Comparison of ENCODE assay signal across 24 mouse cellular contexts in genomic region chr11:78741958-78742357, GRCm38 (mm10). TPM values are rescaled to one million over a fixed set of nuclear protein-coding genes. Genes with fewer than 3 reads are reported as not detected.
DNase-seq lines count a peak whose midpoint lies in the region; ATAC-seq and TF ChIP-seq lines count a peak whose summit lies in the region.
"Had no signal": no experiment of that assay in that cellular context is flagged by ENCODE, and none has a peak within 500 bp of the region (broad histone marks: within the 10 kb centered on the region; RNA-seq: fewer than 3 reads in every experiment).

No protein-coding gene starts in this region.

- TF ChIP-seq CTCF in brain, embryonic 14.5 days (IDR thresholded peaks at IDR 0.05; ENCODE audit: borderline replicate concordance, extremely low read depth, insufficient read depth, insufficient read length) = no peak

- H3K27me3 ChIP-seq in forebrain, embryonic 13.5 days = no peaks in the 10 kb centered on the region
- no peaks in the 10 kb centered on the region for H3K27me3 ChIP-seq in forebrain, embryonic 10.5 days (ENCODE audit: poor library complexity, severe bottlenecking)
- no peaks in the 10 kb centered on the region for H3K27me3 ChIP-seq in hindbrain, embryonic 14.5 days (ENCODE audit: control insufficient read depth, insufficient read depth, low read length)
- H3K27me3 ChIP-seq in hindbrain, embryonic 12.5 days = no peaks in the 10 kb centered on the region
- H3K27me3 ChIP-seq in midbrain, embryonic 13.5 days = no peaks in the 10 kb centered on the region
- no peaks in the 10 kb centered on the region for H3K27me3 ChIP-seq in midbrain, embryonic 11.5 days (ENCODE audit: control insufficient read depth, insufficient read depth, low read length)
- H3K27me3 ChIP-seq: heart, embryonic 12.5 days; heart, embryonic 15.5 days had no signal

- peak; percentile 58; the same call in 1 of the 2 replicates for ATAC-seq in forebrain, embryonic 13.5 days
- ATAC-seq in hindbrain, embryonic 14.5 days (ENCODE audit: low FRiP score) = no peak
- no peak for ATAC-seq in hindbrain, embryonic 12.5 days (ENCODE audit: low FRiP score)
- ATAC-seq in midbrain, embryonic 13.5 days = no peak
- ATAC-seq in midbrain, embryonic 11.5 days (ENCODE audit: low FRiP score) = no peak
- ATAC-seq: activated CD4-positive, CD25-positive, alpha-beta regulatory T cell, adult 4 months; hindbrain, embryonic 16.5 days; inflammation-experienced regulatory T-cells, adult 6 months; intestine, embryonic 16.5 days had no signal

- H3K4me2 ChIP-seq in forebrain, embryonic 13.5 days = no peak overlapping the region; the same call in 1 of the 2 replicates
- no peak overlapping the region for H3K4me2 ChIP-seq in hindbrain, embryonic 14.5 days (replicated peaks)
- H3K4me2 ChIP-seq in hindbrain, embryonic 12.5 days (replicated peaks) = no peak overlapping the region
- H3K4me2 ChIP-seq in midbrain, embryonic 13.5 days (replicated peaks) = no peak overlapping the region
- H3K4me2 ChIP-seq in midbrain, embryonic 11.5 days = no peak overlapping the region
- H3K4me2 ChIP-seq: heart, embryonic 12.5 days; heart, embryonic 15.5 days had no signal

- WGBS in forebrain, embryonic 13.5 days = 24% methylated on average over 7 of the region's 7 CpGs
- 73% methylated on average over 7 of the region's 7 CpGs for WGBS in forebrain, embryonic 10.5 days
- 45% methylated on average over 7 of the region's 7 CpGs for WGBS in hindbrain, embryonic 14.5 days
- whole genome bisulfite sequencing in hindbrain, embryonic 12.5 days = 60% methylated on average over 7 of the region's 7 CpGs
- WGBS in midbrain, embryonic 13.5 days = 32% methylated on average over 7 of the region's 7 CpGs
- WGBS in midbrain, embryonic 11.5 days = 54% methylated on average over 7 of the region's 7 CpGs

- H3K4me1 ChIP-seq in forebrain, embryonic 13.5 days = peaks cover 34% of the 10 kb centered on the region
- peaks cover 19% of the 10 kb centered on the region for H3K4me1 ChIP-seq in forebrain, embryonic 10.5 days
- H3K4me1 ChIP-seq in hindbrain, embryonic 14.5 days (replicated peaks; ENCODE audit: control insufficient read depth, insufficient read depth, low read length) = no peaks in the 10 kb centered on the region
- H3K4me1 ChIP-seq in hindbrain, embryonic 12.5 days = no peaks in the 10 kb centered on the region
- H3K4me1 ChIP-seq in midbrain, embryonic 13.5 days (replicated peaks) = peaks cover 18% of the 10 kb centered on the region
- H3K4me1 ChIP-seq in midbrain, embryonic 11.5 days (ENCODE audit: control insufficient read depth, insufficient read depth, low read length) = peaks cover under 1% of the 10 kb centered on the region; the same call in 1 of the 2 replicates

- H3K4me3 ChIP-seq in forebrain, embryonic 13.5 days = no peak overlapping the region
- H3K4me3 ChIP-seq in forebrain, embryonic 10.5 days = no peak overlapping the region
- no peak overlapping the region for H3K4me3 ChIP-seq in hindbrain, embryonic 14.5 days (replicated peaks; ENCODE audit: low read length)
- no peak overlapping the region for H3K4me3 ChIP-seq in hindbrain, embryonic 12.5 days
- H3K4me3 ChIP-seq in midbrain, embryonic 13.5 days (replicated peaks) = no peak overlapping the region
- no peak overlapping the region for H3K4me3 ChIP-seq in midbrain, embryonic 11.5 days (ENCODE audit: low read depth, low read length)
- H3K4me3 ChIP-seq: heart, embryonic 12.5 days; heart, embryonic 15.5 days; hindbrain, embryonic 10.5 days had no signal

- TF ChIP-seq POLR2A in brain, embryonic 14.5 days (IDR thresholded peaks at IDR 0.05; ENCODE audit: borderline replicate concordance, extremely low read depth, insufficient read depth, insufficient read length, poor library complexity, severe bottlenecking) = no peak

- DNase-seq in forebrain, embryonic 10.5 days (ENCODE audit: extremely low spot score, low spot score) = no peak
- DNase-seq in hindbrain, embryonic 14.5 days (ENCODE audit: low spot score) = no peak
- no peak for DNase-seq in midbrain, embryonic 11.5 days (ENCODE audit: low spot score, missing footprints)
- DNase-seq in brain, embryonic 14.5 days (ENCODE audit: low read depth) = peak; percentile 91
- no peak for DNase-seq in testis, postnatal 10 days (ENCODE audit: low spot score)
- DNase-seq: adrenal gland, adult 8-10 months; adrenal gland, postnatal 25 days; cerebellum, adult 18-20 months; cerebellum, adult 9-10 months; cerebellum, postnatal 14 days; gastrocnemius, postnatal 25 days; heart, adult 18-20 months; heart, postnatal 10 days; heart, postnatal 36 days had no signal

- no peaks in the 10 kb centered on the region for H3K9me3 ChIP-seq in forebrain, embryonic 13.5 days (replicated peaks)
- H3K9me3 ChIP-seq in forebrain, embryonic 10.5 days = no peaks in the 10 kb centered on the region
- H3K9me3 ChIP-seq in hindbrain, embryonic 14.5 days (ENCODE audit: control insufficient read depth, low read length) = no peaks in the 10 kb centered on the region
- H3K9me3 ChIP-seq in hindbrain, embryonic 12.5 days (replicated peaks) = no peaks in the 10 kb centered on the region
- H3K9me3 ChIP-seq in midbrain, embryonic 13.5 days = no peaks in the 10 kb centered on the region
- no peaks in the 10 kb centered on the region for H3K9me3 ChIP-seq in midbrain, embryonic 11.5 days (ENCODE audit: control insufficient read depth, low read length)
- H3K9me3 ChIP-seq: heart, embryonic 12.5 days; heart, embryonic 15.5 days; hindbrain, embryonic 10.5 days had no signal

- H3K36me3 ChIP-seq in forebrain, embryonic 13.5 days (ENCODE audit: poor library complexity, severe bottlenecking) = no peaks in the 10 kb centered on the region
- H3K36me3 ChIP-seq in forebrain, embryonic 10.5 days (replicated peaks) = no peaks in the 10 kb centered on the region
- no peaks in the 10 kb centered on the region for H3K36me3 ChIP-seq in hindbrain, embryonic 14.5 days (replicated peaks; ENCODE audit: control insufficient read depth, insufficient read depth)
- H3K36me3 ChIP-seq in hindbrain, embryonic 12.5 days = no peaks in the 10 kb centered on the region
- H3K36me3 ChIP-seq in midbrain, embryonic 13.5 days = no peaks in the 10 kb centered on the region
- no peaks in the 10 kb centered on the region for H3K36me3 ChIP-seq in midbrain, embryonic 11.5 days (ENCODE audit: control insufficient read depth, insufficient read depth, low read length)
- H3K36me3 ChIP-seq: heart, embryonic 12.5 days; heart, embryonic 15.5 days; hindbrain, embryonic 10.5 days had no signal

- H3K9ac ChIP-seq in forebrain, embryonic 13.5 days = no peak overlapping the region
- H3K9ac ChIP-seq in hindbrain, embryonic 14.5 days = no peak overlapping the region
- no peak overlapping the region for H3K9ac ChIP-seq in hindbrain, embryonic 12.5 days
- H3K9ac ChIP-seq in midbrain, embryonic 13.5 days (replicated peaks) = no peak overlapping the region
- H3K9ac ChIP-seq in midbrain, embryonic 11.5 days (ENCODE audit: low read length) = no peak overlapping the region
- H3K9ac ChIP-seq: heart, embryonic 12.5 days; heart, embryonic 15.5 days had no signal

- H3K27ac ChIP-seq in forebrain, embryonic 13.5 days = peak overlapping the region; percentile 20
- H3K27ac ChIP-seq in forebrain, embryonic 10.5 days = no peak overlapping the region
- H3K27ac ChIP-seq in hindbrain, embryonic 14.5 days = peak overlapping the region; percentile 20; the same call in 1 of the 2 replicates
- no peak overlapping the region for H3K27ac ChIP-seq in hindbrain, embryonic 12.5 days
- H3K27ac ChIP-seq in midbrain, embryonic 13.5 days = peak overlapping the region; percentile 45; the same call in 1 of the 2 replicates
- H3K27ac ChIP-seq in midbrain, embryonic 11.5 days (ENCODE audit: low read depth, low read length) = no peak overlapping the region
- H3K27ac ChIP-seq: heart, embryonic 15.5 days; hindbrain, embryonic 10.5 days had no signal

RNA-seq across cellular contexts. Expression of gene Ccnq, which starts 9.6 kb away (rescaled TPM):
- polyA plus RNA-seq in forebrain, embryonic 13.5 days (2015; fragmentation: Nextera tagmentation; extraction: Ambion mirVana) = 39.5 and 39.8 TPM in 2 replicates
- 40.1 and 40.8 TPM in 2 replicates for polyA plus RNA-seq in forebrain, embryonic 10.5 days (2016; fragmentation: Nextera tagmentation; extraction: Ambion mirVana)
- polyA plus RNA-seq in hindbrain, embryonic 14.5 days (2014; fragmentation: Nextera tagmentation; extraction: Ambion mirVana) = 31.8 and 32.0 TPM in 2 replicates
- polyA plus RNA-seq in hindbrain, embryonic 12.5 days (2016; fragmentation: Nextera tagmentation; extraction: Ambion mirVana) = 29.2 and 31.3 TPM in 2 replicates
- polyA plus RNA-seq in midbrain, embryonic 13.5 days (2015; fragmentation: Nextera tagmentation; extraction: Ambion mirVana) = 33.2 and 34.3 TPM in 2 replicates
- 42.1 and 42.2 TPM in 2 replicates for polyA plus RNA-seq in midbrain, embryonic 11.5 days (2014; fragmentation: Nextera tagmentation; extraction: Ambion mirVana)
- 31.7 and 52.6 TPM in 2 replicates for polyA plus RNA-seq in brain, embryonic 14.5 days (2012; rRNA removed)

RNA-seq across cellular contexts. Expression of gene Nlk, which starts 44.8 kb away (rescaled TPM):
- 34.1 and 34.2 TPM in 2 replicates for polyA plus RNA-seq in forebrain, embryonic 13.5 days (2015; fragmentation: Nextera tagmentation; extraction: Ambion mirVana)
- polyA plus RNA-seq in forebrain, embryonic 10.5 days (2016; fragmentation: Nextera tagmentation; extraction: Ambion mirVana) = 14.1 and 20.4 TPM in 2 replicates
- polyA plus RNA-seq in hindbrain, embryonic 14.5 days (2014; fragmentation: Nextera tagmentation; extraction: Ambion mirVana) = 27.4 and 29.3 TPM in 2 replicates
- 25.3 and 26.6 TPM in 2 replicates for polyA plus RNA-seq in hindbrain, embryonic 12.5 days (2016; fragmentation: Nextera tagmentation; extraction: Ambion mirVana)
- 30.7 and 33.5 TPM in 2 replicates for polyA plus RNA-seq in midbrain, embryonic 13.5 days (2015; fragmentation: Nextera tagmentation; extraction: Ambion mirVana)
- 25.8 and 36.9 TPM in 2 replicates for polyA plus RNA-seq in midbrain, embryonic 11.5 days (2014; fragmentation: Nextera tagmentation; extraction: Ambion mirVana)
- 41.0 and 50.6 TPM in 2 replicates for polyA plus RNA-seq in brain, embryonic 14.5 days (2012; rRNA removed)

Comparison
In these comparisons a context has a peak if more than half of its experiments do, and no peak if none do; other contexts are left out.
1. H3K27ac ChIP-seq: peak in forebrain, embryonic 13.5 days (single experiment), hindbrain, embryonic 14.5 days (single experiment) and midbrain, embryonic 13.5 days (single experiment); none in forebrain, embryonic 10.5 days (single experiment), hindbrain, embryonic 12.5 days (single experiment) and midbrain, embryonic 11.5 days (single experiment).